Mouse (Mus musculus) CH12.LX (cell line): ENCODE results near the gene Fut1. TPM values are rescaled to one million over a fixed set of nuclear protein-coding genes. Genes with fewer than 3 reads are reported as not detected.

Source experiments
- DNase-seq: peaks from one replicate; pipeline ENCODE4 v3.0.0-alpha.2; 2013; ENCODE audit errors: extremely low read depth
- H3K27ac ChIP-seq: 2 replicates; pipeline ENCODE4 v1.5.1; 2012; ENCODE audit warnings: low read depth, mild to moderate bottlenecking, control low read depth, moderate library complexity; ENCODE audit not compliant: insufficient read depth
- H3K27me3 ChIP-seq: replicated peaks from 2 replicates; pipeline ENCODE3; 2012; ENCODE audit warnings: inconsistent platforms
- H3K36me3 ChIP-seq, 2 experiments: replicated peaks in 1 of 2; 2 replicates each; pipeline versions ENCODE3 to v1.6.1; 2012; ENCODE audit warnings: inconsistent platforms in 1 of 2, low read length in 1 of 2, mild to moderate bottlenecking in 1 of 2, mixed read lengths in 1 of 2, moderate library complexity in 1 of 2; ENCODE audit not compliant: control insufficient read depth in 1 of 2, insufficient read depth in 1 of 2
- H3K4me1 ChIP-seq, 2 experiments: 2 replicates each; pipeline ENCODE4 v1.6.1; 2012; ENCODE audit warnings: inconsistent platforms in 1 of 2, moderate library complexity in 1 of 2; ENCODE audit not compliant: insufficient read depth in 2 of 2, control insufficient read depth in 1 of 2
- H3K4me2 ChIP-seq: 2 replicates; pipeline ENCODE4 v1.6.1; 2012; ENCODE audit warnings: low read depth, mild to moderate bottlenecking, control low read depth; ENCODE audit not compliant: poor library complexity, insufficient read depth, severe bottlenecking
- H3K4me3 ChIP-seq, 3 experiments: fragments of 150-350 bp in 1 of 3; sonication (generic) in 1 of 3; replicated peaks in 1 of 3; 2 replicates each; pipeline versions ENCODE3 to v1.5.1; 2011 to 2012; ENCODE audit warnings: low read depth in 2 of 3, low read length in 2 of 3, mild to moderate bottlenecking in 2 of 3, moderate library complexity in 2 of 3, control low read depth in 1 of 3, improper control_type of control experiment in 1 of 3, inconsistent platforms in 1 of 3, mixed read lengths in 1 of 3; ENCODE audit not compliant: poor library complexity in 1 of 3
- H3K79me2 ChIP-seq: replicated peaks from 2 replicates; pipeline ENCODE4 v1.6.1; 2012; ENCODE audit warnings: mild to moderate bottlenecking, moderate library complexity; ENCODE audit not compliant: control insufficient read depth, poor library complexity, insufficient read depth, severe bottlenecking; ENCODE audit errors: extremely low read depth
- H3K9ac ChIP-seq: 2 replicates; pipeline ENCODE4 v1.6.1; 2012; ENCODE audit warnings: low read depth, mild to moderate bottlenecking, control low read depth, moderate library complexity; ENCODE audit not compliant: insufficient read depth
- H3K9me3 ChIP-seq: replicated peaks from 2 replicates; pipeline ENCODE3; 2012; ENCODE audit warnings: low read length, inconsistent platforms, mixed read lengths
- CHD1 ChIP-seq: IDR thresholded peaks from 2 replicates; pipeline ENCODE4 v1.6.1; 2012; ENCODE audit warnings: low read depth, low read length, improper control_type of control experiment, inconsistent platforms
- CHD2 ChIP-seq: IDR thresholded peaks from 2 replicates; pipeline ENCODE4 v1.6.1; 2011; ENCODE audit warnings: low read length, improper control_type of control experiment
- E2F4 ChIP-seq: IDR thresholded peaks from 2 replicates; pipeline ENCODE4 v1.6.1; 2011; ENCODE audit warnings: low read depth, low read length, improper control_type of control experiment; ENCODE audit not compliant: insufficient replicate concordance
- ETS1 ChIP-seq: conservative IDR thresholded peaks from 2 replicates; pipeline ENCODE4 v1.6.1; 2012; ENCODE audit warnings: low read depth, mild to moderate bottlenecking, inconsistent platforms, low read length, improper control_type of control experiment, moderate library complexity
- GABPA ChIP-seq: IDR thresholded peaks from 2 replicates; pipeline ENCODE4 v1.6.1; 2012; ENCODE audit warnings: low read depth, low read length, improper control_type of control experiment, inconsistent platforms; ENCODE audit not compliant: insufficient replicate concordance
- HCFC1 ChIP-seq: IDR thresholded peaks from 2 replicates; pipeline ENCODE4 v1.6.1; 2012; ENCODE audit warnings: low read depth, mild to moderate bottlenecking, inconsistent platforms, low read length, improper control_type of control experiment
- MYC ChIP-seq: IDR thresholded peaks from 2 replicates; pipeline ENCODE4 v1.6.1; 2011; ENCODE audit warnings: low read depth, mild to moderate bottlenecking, improper control_type of control experiment, low read length
- NELFE ChIP-seq: IDR thresholded peaks from 2 replicates; pipeline ENCODE4 v1.6.1; 2011; ENCODE audit warnings: low read depth, low read length, improper control_type of control experiment
- NRF1 ChIP-seq: IDR thresholded peaks from 2 replicates; pipeline ENCODE4 v1.6.1; 2014; ENCODE audit warnings: low read depth, mild to moderate bottlenecking, inconsistent platforms, low read length, improper control_type of control experiment, moderate library complexity
- PAX5 ChIP-seq: IDR thresholded peaks from 2 replicates; pipeline ENCODE4 v1.6.1; 2012; ENCODE audit warnings: low read length, inconsistent platforms, mixed read lengths
- RAD21 ChIP-seq: IDR thresholded peaks from 2 replicates; pipeline ENCODE4 v1.6.1; 2011; ENCODE audit warnings: low read depth, mild to moderate bottlenecking, low read length, improper control_type of control experiment, moderate library complexity
- RCOR1 ChIP-seq: conservative IDR thresholded peaks from 2 replicates; pipeline ENCODE4 v1.6.1; 2012; ENCODE audit warnings: low read depth, mild to moderate bottlenecking, inconsistent platforms, low read length, improper control_type of control experiment
- USF1 ChIP-seq: IDR thresholded peaks from 2 replicates; pipeline ENCODE4 v1.6.1; 2014; ENCODE audit warnings: low read depth, mild to moderate bottlenecking, inconsistent platforms, low read length, improper control_type of control experiment
- USF2 ChIP-seq: conservative IDR thresholded peaks from 2 replicates; pipeline ENCODE4 v1.6.1; 2011; ENCODE audit warnings: low read depth, low read length, improper control_type of control experiment
- dilution Hi-C: fragments of 300-500 bp; cut with MboI; formaldehyde crosslinking; loops from 2 replicates; pipeline ENCODE4 v1.14.3; 2020; ENCODE audit warnings: low sequenced_read_pairs; ENCODE audit not compliant: extremely low pct_unique_long_range_greater_than_20kb, extremely low pct_ligation_motif_present
- in situ Hi-C: fragments of 300-500 bp; cut with MboI; formaldehyde crosslinking; loops from 3 replicates; pipeline ENCODE4 v1.14.3; 2019; ENCODE audit warnings: low sequenced_read_pairs, low pct_ligation_motif_present, low pct_unique_long_range_greater_than_20kb, mixed read lengths
- polyA plus RNA-seq: library from polyadenylated mRNA; unstranded; fragments of >175 nt; gene quantifications from 2 replicates; pipeline ENCODE4 v1.2.1, GENCODE M21; 2012; ENCODE audit warnings: low read depth; ENCODE audit not compliant: insufficient read length
- total RNA-seq, 2 experiments: library from RNA; depleted of rRNA; stranded (reverse); fragments of 300-350 nt in 1 of 2; fragments of >200 nt in 1 of 2; gene quantifications; 2 replicates each; pipeline ENCODE4 v1.2.3; 2012 to 2014

Gene Fut1
- total and polyA plus RNA-seq, 3 experiments: 2.4 to 6.4 (median 2.5) TPM

- TF ChIP-seq ETS1 (no peak), USF2 (no peak)
These were observed 46.9 kb upstream of the Fut1 start, which contains the start of gene Bcat2 (continued) for GRCm38 (mm10) chr7:45570103-45570741.

GRCm38 (mm10) chr7:45571966-45572365 lies 45.1 kb upstream of the Fut1 start:
- Histone ChIP-seq H3K27ac (no peak overlapping the region), H3K9me3 (no peaks in the 10 kb centered on the region), H3K36me3 (peaks cover 3 to 40% of the 10 kb centered on the region in 2 experiments), H3K9ac (0 out of 2 replicates have a peak overlapping the region, but pooled peaks have one; percentile 6), H3K4me2 (no peak overlapping the region; the same call in 1 of the 2 replicates), H3K79me2 (no peaks in the 10 kb centered on the region), H3K4me3 (no peak overlapping the region), H3K4me1 (peaks cover 8 to 36% of the 10 kb centered on the region in 2 experiments), H3K27me3 (no peaks in the 10 kb centered on the region)
- in situ Hi-C loops: no loop called here
- no peak for TF ChIP-seq NRF1
- dilution Hi-C loops: no loop called here
- DNase-seq: no peak

GRCm38 (mm10) chr7:45573954-45574353 lies 43.1 kb upstream of the Fut1 start:
- dilution Hi-C loops: no loop called here
- in situ Hi-C loops: no loop called here
- H3K4me2 ChIP-seq: no peak overlapping the region
- TF ChIP-seq GABPA (no peak), ETS1 (no peak)
- no peaks in the 10 kb centered on the region for H3K27me3 ChIP-seq
- H3K4me3 ChIP-seq: no peak overlapping the region
- no peaks in the 10 kb centered on the region for H3K79me2 ChIP-seq
- H3K9ac ChIP-seq: no peak overlapping the region
- no peak for DNase-seq
- H3K27ac ChIP-seq: no peak overlapping the region
- H3K36me3 ChIP-seq: peaks cover 3 to 48% of the 10 kb centered on the region in 2 experiments
- H3K9me3 ChIP-seq: no peaks in the 10 kb centered on the region
- peaks cover 4 to 23% of the 10 kb centered on the region in 2 experiments; a peak in 3 of 4 replicates for H3K4me1 ChIP-seq

- Histone ChIP-seq H3K27ac (no peak overlapping the region), H3K4me3 (no peak overlapping the region), H3K27me3 (no peaks in the 10 kb centered on the region), H3K9ac (no peak overlapping the region), H3K9me3 (no peaks in the 10 kb centered on the region), H3K4me1 (peaks cover 4 to 23% of the 10 kb centered on the region in 2 experiments; a peak in 3 of 4 replicates), H3K79me2 (no peaks in the 10 kb centered on the region), H3K4me2 (no peak overlapping the region), H3K36me3 (peaks cover 3 to 48% of the 10 kb centered on the region in 2 experiments)
- no peak for DNase-seq
- dilution Hi-C loops (no loop called here), in situ Hi-C loops (no loop called here)
- TF ChIP-seq USF1 (no peak), E2F4 (no peak), PAX5 (no peak), HCFC1 (no peak), GABPA (no peak), CHD1 (no peak), RAD21 (no peak), MYC (no peak), NELFE (no peak), CHD2 (no peak), RCOR1 (no peak)
These were observed 42.4 kb upstream of the Fut1 start for GRCm38 (mm10) chr7:45574472-45575379.
